Mouse (Mus musculus): ENCODE measurements around the gene Plpp6.
"Not testable (repeated sequence)": the region's sequence is repeated elsewhere in the genome, so short reads cannot be mapped to it uniquely, and the experiment has no call there.

The Plpp6 gene

DNA sequence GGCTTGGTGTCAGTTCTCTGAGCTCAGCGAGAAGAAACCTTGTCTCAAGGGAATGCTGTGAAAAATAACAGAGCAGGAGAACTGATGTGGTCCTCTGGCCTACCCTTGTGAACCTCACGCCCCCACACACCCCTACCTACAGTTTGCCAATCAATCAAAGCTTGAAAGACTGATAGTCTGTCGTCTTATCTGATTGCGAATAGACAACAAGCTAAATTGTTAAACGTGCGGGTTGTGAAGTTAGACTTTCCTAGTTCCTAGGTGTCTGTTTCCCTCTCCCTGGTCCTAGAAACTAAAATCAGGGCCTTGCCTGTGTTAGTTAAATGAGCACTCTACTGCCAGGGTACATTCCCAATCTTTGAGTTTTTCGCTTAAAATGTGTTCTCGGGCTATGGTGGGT is 25.8 kb downstream of the Plpp6 start:
- DNase-seq = no peak

DNA sequence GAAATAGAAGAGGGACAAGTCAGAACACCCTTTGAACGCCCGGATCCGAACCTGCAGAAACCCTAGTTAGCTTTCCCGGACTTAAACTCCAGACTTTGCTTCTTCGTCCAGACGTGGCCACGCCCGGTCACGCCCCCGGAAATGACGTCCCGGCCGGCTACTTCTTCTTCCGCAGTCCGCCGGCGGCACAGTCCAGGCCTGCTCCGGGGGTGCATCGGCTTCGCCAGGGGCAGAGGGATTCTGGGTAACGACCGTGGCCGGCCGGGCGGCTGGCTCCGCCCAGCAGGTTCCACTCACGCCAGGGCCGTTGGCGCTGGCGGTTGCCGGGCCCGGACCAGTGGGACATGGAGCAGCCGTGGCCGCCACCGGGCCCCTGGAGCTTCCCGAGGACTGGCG is 26.4 kb downstream of the Plpp6 start, which contains the start of gene Cdc37l1:
Gene Cdc37l1, plus strand, starts transcription at position 159 of the 396 bp plus-strand sequence.
- DNase-seq = peak; percentile 96

- no peak for DNase-seq
Measured at GRCm38 (mm10) chr19:28990590-28991221, 27.0 kb downstream of the Plpp6 start.

GRCm38 (mm10) chr19:28991391-28991790 is 27.6 kb downstream of the Plpp6 start:
- DNase-seq = no peak

GRCm38 (mm10) chr19:28994870-28995269 is 31.1 kb downstream of the Plpp6 start:
- no peak for DNase-seq

DNA sequence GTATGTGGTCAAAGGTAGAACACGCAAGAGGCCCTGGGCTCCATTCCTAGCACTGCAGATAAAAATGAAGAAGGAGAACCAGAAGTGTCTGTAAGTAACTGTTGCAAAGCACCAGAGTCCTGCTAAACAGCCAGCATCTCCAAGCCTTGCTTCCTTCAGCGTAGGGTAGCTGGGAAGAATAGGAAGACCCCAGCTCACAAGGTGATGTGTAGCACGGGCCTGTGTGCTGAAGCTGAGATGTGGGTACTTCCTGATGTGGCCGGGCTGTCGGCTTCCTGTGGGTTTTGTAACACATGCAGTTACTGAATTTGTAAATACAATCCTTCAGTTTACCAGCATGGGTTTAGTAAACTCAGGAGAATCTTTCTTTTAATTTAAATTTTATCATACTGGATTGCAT is 31.6 kb downstream of the Plpp6 start:
- DNase-seq = no peak

DNA sequence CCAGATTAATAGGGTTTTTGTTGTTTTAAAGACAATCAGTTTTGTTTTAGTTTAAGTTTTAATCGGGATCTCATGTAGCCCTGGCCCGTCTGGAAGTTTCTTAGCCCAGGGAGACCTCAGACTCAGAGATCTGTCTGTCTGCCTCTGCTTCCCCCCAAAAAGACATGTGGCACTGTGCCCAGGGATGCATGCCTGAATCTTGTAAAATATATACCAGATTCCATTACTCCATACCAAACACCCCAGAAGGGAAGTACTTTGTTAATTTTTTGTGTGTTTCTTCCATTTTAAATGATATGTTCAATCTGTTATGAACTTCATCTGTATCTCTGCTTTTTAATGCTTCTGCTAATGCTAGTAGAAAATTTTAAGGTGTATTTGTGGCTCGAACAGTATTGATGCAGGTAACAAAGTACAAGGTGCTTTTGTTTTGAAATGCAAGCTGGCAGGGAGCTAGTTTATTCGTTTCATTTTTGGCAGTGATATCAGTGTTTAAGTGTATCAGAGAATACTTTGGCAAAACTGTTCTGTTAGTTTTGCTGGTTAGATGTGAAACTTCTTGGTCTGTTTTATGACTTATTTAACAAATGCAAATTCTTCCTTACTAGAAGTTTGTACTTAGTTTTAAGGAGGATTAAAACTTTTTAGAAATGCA is 34.4 kb downstream of the Plpp6 start:
- DNase-seq = no peak

- not testable (repeated sequence) for DNase-seq
Measured at GRCm38 (mm10) chr19:29000321-29000720, 36.6 kb downstream of the Plpp6 start.

DNA sequence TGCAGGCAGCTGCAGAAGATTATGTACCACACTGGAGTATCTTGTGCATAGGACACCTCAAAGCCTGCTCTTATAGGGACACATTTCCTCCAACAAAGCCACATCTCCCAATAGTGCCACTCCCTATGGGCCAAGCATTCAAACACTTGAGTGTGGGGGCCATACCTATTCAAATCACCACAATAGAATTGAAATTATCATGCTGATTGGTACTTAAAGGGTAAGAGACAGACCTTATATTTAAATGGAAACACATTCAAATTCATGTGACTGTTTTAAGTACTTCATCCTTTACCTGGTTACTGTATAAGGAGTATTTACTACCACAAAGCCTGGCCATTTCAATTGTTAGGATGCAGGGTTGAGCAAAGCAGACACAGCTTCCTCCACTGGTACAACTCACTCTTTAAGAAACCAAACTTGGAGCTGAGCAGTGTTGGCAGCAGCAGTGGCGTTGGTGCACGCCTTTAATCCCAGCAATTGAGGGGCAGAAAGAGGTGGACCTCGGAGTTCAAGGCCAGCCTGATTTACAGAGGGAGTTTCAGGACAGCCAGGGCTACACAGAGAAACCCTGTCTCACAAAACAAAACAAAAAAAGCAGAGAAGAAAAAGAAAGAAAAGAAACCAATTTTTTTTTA is 44.4 kb downstream of the Plpp6 start:
- no peak for DNase-seq

DNA sequence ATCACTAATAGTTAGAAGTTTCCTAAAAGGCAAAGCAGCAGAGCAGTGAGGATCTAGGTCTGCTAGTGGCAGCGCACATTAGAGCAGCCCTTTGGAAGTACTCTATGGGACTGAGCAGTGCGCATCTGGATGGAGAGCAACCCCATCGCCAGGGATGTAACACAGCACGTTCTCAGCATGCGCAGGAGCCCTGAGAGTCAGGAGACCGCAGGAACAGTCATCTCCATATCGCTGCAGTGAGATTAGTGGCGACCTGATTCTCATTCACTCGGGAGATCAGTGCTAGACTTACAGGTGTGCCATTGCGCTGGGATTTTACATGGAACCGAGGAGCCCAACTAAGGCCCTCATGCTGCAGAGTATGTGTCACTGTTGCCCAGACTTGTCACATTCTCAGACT is 45.3 kb downstream of the Plpp6 start:
- DNase-seq = no peak

DNA sequence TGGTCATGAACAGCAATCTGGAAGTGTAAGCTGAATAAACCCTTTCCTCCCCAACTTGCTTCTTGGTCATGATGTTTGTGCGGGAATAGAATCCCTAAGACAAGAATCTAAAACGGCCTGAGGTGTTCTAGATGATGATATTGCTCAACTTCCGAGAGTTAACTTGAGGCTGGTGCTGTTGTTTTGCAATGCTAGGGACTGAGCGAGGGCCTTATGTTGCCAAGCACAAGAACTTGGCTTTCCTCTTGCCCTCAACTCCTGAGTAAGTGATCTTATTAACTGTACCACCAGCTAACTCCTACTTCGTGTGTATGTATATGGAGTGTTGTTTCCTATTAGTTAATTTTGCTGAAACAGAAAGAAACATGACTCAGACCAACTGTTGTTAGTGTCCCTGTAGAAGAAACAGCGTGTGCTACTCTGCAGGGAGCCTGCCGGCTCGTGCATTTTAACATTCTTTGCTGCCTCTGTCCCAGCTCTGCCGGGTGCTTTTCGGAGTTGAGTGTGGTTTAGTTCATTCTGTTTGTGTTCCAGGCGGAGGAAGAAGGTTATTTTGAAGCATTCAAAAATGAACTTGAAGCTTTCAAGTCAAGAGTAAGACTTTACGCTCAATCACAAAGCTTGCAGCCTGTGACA is 47.7 kb downstream of the Plpp6 start:
- no peak for DNase-seq

DNA sequence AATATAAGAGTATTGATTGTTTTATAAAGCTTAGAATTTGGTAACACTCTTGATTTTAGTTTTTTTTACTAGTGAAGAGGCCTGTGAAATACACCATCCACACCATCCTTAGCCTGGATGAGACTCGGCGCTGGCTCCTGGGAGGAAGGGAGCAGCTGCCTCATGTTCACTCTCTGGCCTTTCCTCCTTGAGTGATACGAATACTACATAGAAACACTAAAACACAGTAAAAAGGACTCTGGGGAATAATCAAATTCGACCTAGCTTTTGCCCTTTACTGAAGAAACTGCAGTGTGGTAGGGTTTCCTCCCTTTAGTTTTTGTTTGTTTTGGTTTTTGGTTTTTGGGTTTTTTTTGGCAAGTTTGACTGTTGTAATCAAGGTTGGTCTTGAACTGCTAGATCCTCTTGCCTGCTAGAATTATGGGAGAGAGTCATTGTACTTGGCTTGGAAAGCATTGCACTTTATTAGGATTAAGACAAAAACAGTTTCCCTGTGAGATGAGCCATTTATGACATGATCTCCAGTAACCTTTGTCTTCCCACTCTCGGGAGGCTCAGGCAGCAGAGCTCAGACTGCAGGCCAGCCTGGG is 50.8 kb downstream of the Plpp6 start:
- DNase-seq = no peak

DNA sequence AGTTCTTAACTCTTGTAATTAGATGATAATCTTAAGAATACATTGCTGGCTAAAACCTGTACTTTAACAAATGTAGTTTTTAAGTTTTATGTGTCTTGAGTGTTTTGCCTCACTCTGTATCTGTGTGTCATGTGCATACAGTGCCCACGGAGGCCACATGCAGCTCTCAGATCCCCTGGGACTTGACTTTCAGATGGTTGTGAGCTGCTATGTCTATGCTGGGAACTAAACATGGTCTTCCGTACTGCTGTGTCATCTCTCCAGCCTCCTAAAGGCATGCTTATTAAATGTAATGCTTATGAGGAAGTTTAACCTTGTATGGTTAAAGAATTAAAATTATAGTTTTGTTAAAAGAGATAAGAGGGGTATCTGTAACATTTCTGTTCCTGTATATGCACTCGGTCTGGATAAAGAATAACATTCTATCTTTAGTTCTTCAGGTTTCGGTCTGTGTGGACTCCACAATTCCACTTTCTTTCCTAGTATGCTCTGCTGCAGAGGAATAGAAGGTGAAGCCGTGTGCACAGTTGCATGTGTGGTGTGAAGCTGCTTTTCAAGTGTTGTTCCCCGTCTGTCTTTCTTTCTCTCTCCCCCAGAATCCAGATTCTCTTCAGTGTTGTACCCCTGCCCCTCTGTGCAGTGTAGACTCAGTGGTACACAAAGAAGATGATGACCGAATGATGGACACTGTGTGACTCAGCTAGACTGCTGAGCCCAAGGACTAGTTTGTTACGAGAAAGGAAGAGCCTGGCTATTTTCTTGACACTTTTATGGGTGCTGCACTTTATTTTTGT is 51.9 kb downstream of the Plpp6 start:
- DNase-seq = no peak

GRCm38 (mm10) chr19:29016204-29016765 is 52.5 kb downstream of the Plpp6 start:
- no peak for DNase-seq
